Mouse (Mus musculus) midbrain, embryonic 11.5 days (tissue): ENCODE measurements at regions not wholly inside any gene's neighbourhood (a gene's known extent, or its start where the extent isn't known, plus 50 kb on each side); places are given as distances from the start of the nearest gene placed in this dataset.

ENCODE experiments used
- ATAC-seq: fragments of 200-750 bp; cut with Nextera tagmentation; 2 replicates; pipeline ENCODE4 v1.8.0; 2017; ENCODE audit warnings: moderate TSS enrichment, moderate library complexity; ENCODE audit not compliant: low FRiP score
- DNase-seq: peaks from one replicate; pipeline ENCODE4 v3.0.0; 2015; ENCODE audit warnings: low spot score; ENCODE audit errors: missing footprints
- H3K27ac ChIP-seq: fragments of 300-500 bp; sonication (generic); 2 replicates; pipeline ENCODE4 v1.5.1; 2014; ENCODE audit warnings: low read depth, low read length
- H3K27me3 ChIP-seq: fragments of 300-500 bp; sonication (generic); 2 replicates; pipeline ENCODE4 v1.6.1; 2014; ENCODE audit warnings: mild to moderate bottlenecking, low read length, moderate library complexity, mixed read lengths; ENCODE audit not compliant: control insufficient read depth, insufficient read depth
- H3K36me3 ChIP-seq: fragments of 300-500 bp; sonication (generic); 2 replicates; pipeline ENCODE4 v1.6.1; 2014; ENCODE audit warnings: mild to moderate bottlenecking, low read length, moderate library complexity, mixed read lengths; ENCODE audit not compliant: control insufficient read depth, insufficient read depth
- H3K4me1 ChIP-seq: fragments of 300-500 bp; sonication (generic); 2 replicates; pipeline ENCODE4 v1.6.1; 2014; ENCODE audit warnings: low read length; ENCODE audit not compliant: control insufficient read depth, insufficient read depth
- H3K4me2 ChIP-seq: fragments of 300-500 bp; sonication (generic); 2 replicates; pipeline ENCODE4 v1.6.1; 2014; ENCODE audit warnings: mild to moderate bottlenecking, moderate library complexity
- H3K4me3 ChIP-seq: fragments of 300-500 bp; sonication (generic); 2 replicates; pipeline ENCODE4 v1.5.1; 2014; ENCODE audit warnings: low read depth, low read length
- H3K9ac ChIP-seq: fragments of 300-500 bp; sonication (generic); 2 replicates; pipeline ENCODE4 v1.6.1; 2014; ENCODE audit warnings: low read length
- H3K9me3 ChIP-seq: fragments of 300-500 bp; sonication (generic); 2 replicates; pipeline ENCODE4 v1.6.1; 2016; ENCODE audit warnings: low read length; ENCODE audit not compliant: control insufficient read depth
- WGBS: fragments of 180-500 bp; shearing (Covaris S2); extraction: QIAGEN DNeasy Blood & Tissue Kit; methylation state at CpG from one replicate; pipeline ENCODE4 v1.1.7; 2014; 5-methylcytosine and 5-hydroxymethylcytosine counted together

GRCm38 (mm10) chr9:27634901-27635300, 155.7 kb upstream of the Opcml start:
- Histone ChIP-seq H3K4me1 (no peaks in the 10 kb centered on the region), H3K27me3 (no peaks in the 10 kb centered on the region), H3K4me2 (no peak overlapping the region), H3K27ac (no peak overlapping the region), H3K4me3 (no peak overlapping the region), H3K9ac (no peak overlapping the region), H3K36me3 (no peaks in the 10 kb centered on the region), H3K9me3 (no peaks in the 10 kb centered on the region)
- DNase-seq (no peak), ATAC-seq (no peak)
- 81% methylated on average over 6 of the region's 6 CpGs for WGBS

DNA sequence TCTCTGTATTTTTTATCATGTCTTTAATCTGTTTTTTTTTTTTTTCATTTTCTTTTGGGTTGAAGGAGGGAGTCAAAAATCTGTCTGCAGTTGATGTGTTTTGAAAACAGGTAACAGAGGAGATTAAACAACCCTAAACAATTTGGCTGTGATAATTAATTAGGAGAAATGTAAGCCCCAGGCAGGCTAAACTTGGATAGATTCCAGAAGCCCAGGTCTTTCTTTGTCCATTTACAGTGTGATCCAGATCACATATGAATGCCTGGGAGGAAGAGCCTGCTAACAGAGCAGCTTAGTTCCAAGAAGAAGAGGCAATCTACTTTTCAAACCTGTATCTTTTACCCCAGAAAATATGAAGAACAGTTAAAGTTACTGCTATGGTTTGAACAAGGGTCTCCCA, 150.0 kb upstream of the Opcml start:
- Histone ChIP-seq H3K4me3 (no peak overlapping the region), H3K27ac (no peak overlapping the region), H3K4me2 (no peak overlapping the region), H3K9ac (no peak overlapping the region), H3K27me3 (no peaks in the 10 kb centered on the region), H3K9me3 (no peaks in the 10 kb centered on the region), H3K36me3 (no peaks in the 10 kb centered on the region), H3K4me1 (no peaks in the 10 kb centered on the region)
- ATAC-seq, result no peak
- DNase-seq, result no peak

GRCm38 (mm10) chr9:27643312-27643711, 147.3 kb upstream of the Opcml start:
- no peaks in the 10 kb centered on the region for H3K9me3 ChIP-seq
- H3K4me2 ChIP-seq, result no peak overlapping the region
- no peaks in the 10 kb centered on the region for H3K4me1 ChIP-seq
- no peak overlapping the region for H3K4me3 ChIP-seq
- no peak overlapping the region for H3K27ac ChIP-seq
- no peaks in the 10 kb centered on the region for H3K36me3 ChIP-seq
- ATAC-seq (no peak), DNase-seq (no peak)
- no peak overlapping the region for H3K9ac ChIP-seq
- no peaks in the 10 kb centered on the region for H3K27me3 ChIP-seq
- WGBS, result 82% methylated on average over 1 of the region's 1 CpGs

DNA sequence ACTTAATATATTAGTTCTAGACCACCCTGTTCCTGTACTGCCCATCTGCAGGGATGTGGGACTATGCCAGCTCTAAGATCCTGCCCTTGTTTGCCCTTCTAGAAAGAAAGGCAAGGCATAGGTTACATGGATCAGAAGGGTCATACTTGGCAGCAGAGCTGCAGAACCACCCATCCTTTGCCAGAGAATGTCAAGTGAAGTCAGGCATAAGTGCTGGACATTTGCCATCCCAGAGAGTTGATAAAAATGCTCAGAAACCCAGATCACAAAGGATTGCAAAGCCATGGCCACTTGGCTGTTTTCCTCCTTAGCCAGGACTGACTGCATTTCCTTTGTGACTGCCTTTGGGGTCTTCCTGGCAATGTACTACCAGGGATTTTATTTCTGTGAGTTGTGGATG, 146.7 kb upstream of the Opcml start:
- Histone ChIP-seq H3K36me3 (no peaks in the 10 kb centered on the region), H3K4me3 (no peak overlapping the region), H3K27ac (no peak overlapping the region), H3K27me3 (no peaks in the 10 kb centered on the region), H3K4me2 (no peak overlapping the region), H3K9ac (no peak overlapping the region), H3K4me1 (no peaks in the 10 kb centered on the region), H3K9me3 (no peaks in the 10 kb centered on the region)
- ATAC-seq (no peak), DNase-seq (no peak)

- H3K4me2 ChIP-seq, result no peak overlapping the region
- H3K4me3 ChIP-seq, result no peak overlapping the region
- H3K9me3 ChIP-seq, result no peaks in the 10 kb centered on the region
- no peak for ATAC-seq
- H3K36me3 ChIP-seq, result no peaks in the 10 kb centered on the region
- no peak overlapping the region for H3K9ac ChIP-seq
- WGBS, result 92% methylated on average over 5 of the region's 5 CpGs
- no peaks in the 10 kb centered on the region for H3K4me1 ChIP-seq
- no peak overlapping the region for H3K27ac ChIP-seq
- DNase-seq, result no peak
- no peaks in the 10 kb centered on the region for H3K27me3 ChIP-seq
Measured at GRCm38 (mm10) chr9:27645435-27645834, 145.1 kb upstream of the Opcml start.

DNA sequence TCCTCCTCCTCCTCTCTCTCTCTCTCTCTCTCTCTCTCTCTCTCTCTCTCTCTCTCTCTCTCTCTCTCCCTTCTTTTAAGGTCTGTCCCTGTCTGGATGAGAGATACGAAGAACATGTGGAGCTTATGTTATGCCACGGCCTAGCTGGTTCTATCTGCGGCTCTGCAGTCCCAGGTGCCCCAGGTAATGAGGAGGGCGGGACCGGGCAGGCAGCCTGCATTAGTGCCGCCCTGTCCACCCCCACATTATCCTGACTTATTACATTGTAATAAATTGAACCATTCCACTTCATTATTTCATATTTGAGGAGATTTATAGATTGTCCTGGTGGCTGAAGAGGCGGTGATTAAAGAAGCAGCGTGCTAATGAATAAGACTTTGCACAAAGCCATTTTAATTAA, 144.5 kb upstream of the Opcml start:
- DNase-seq, result no peak
- Histone ChIP-seq H3K9ac (no peak overlapping the region), H3K27me3 (no peaks in the 10 kb centered on the region), H3K27ac (no peak overlapping the region), H3K9me3 (no peaks in the 10 kb centered on the region), H3K4me2 (no peak overlapping the region), H3K4me1 (no peaks in the 10 kb centered on the region), H3K4me3 (no peak overlapping the region), H3K36me3 (no peaks in the 10 kb centered on the region)
- no peak for ATAC-seq
- 89% methylated on average over 8 of the region's 8 CpGs for WGBS

GRCm38 (mm10) chr9:27646956-27647355, 143.6 kb upstream of the Opcml start:
- H3K36me3 ChIP-seq, result no peaks in the 10 kb centered on the region
- WGBS, result 90% methylated on average over 10 of the region's 10 CpGs

DNA sequence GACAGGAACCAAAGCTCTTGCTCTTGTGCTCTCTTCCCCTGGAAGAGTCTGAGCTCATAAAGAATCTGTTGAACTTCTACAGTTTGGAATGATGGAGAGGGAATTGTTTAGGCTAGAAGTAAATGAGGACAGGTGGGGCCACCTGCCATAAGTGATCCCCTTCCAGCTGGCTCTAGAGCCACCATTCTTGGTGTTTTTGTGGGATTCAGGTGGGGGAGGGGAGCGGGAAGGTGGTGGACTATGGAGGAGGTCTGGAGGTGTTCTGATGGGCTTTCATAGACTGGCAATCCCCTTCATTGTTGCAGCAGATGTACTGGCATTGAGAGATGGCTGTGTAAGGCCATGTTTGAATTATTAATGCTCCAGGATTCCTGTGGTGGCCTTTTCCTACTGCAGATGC, 132.6 kb upstream of the Opcml start:
- 86% methylated on average over 1 of the region's 1 CpGs for WGBS
- H3K27me3 ChIP-seq, result no peaks in the 10 kb centered on the region

More at GRCm38 (mm10) chr9:27646956-27647355, 143.6 kb upstream of the Opcml start:
- ATAC-seq, result no peak
- Histone ChIP-seq H3K4me1 (no peaks in the 10 kb centered on the region), H3K4me3 (no peak overlapping the region), H3K27ac (no peak overlapping the region), H3K9me3 (no peaks in the 10 kb centered on the region), H3K4me2 (no peak overlapping the region), H3K27me3 (no peaks in the 10 kb centered on the region), H3K9ac (no peak overlapping the region)
- DNase-seq, result no peak

GRCm38 (mm10) chr9:27661431-27662300, 128.9 kb upstream of the Opcml start:
- Histone ChIP-seq H3K4me2 (no peak overlapping the region), H3K27me3 (no peaks in the 10 kb centered on the region), H3K9ac (no peak overlapping the region), H3K36me3 (no peaks in the 10 kb centered on the region), H3K4me3 (no peak overlapping the region), H3K27ac (no peak overlapping the region), H3K4me1 (no peaks in the 10 kb centered on the region), H3K9me3 (no peaks in the 10 kb centered on the region)
- WGBS, result 95% methylated on average over 1 of the region's 1 CpGs
- DNase-seq, result no peak
- no peak for ATAC-seq

More for the DNA sequence above, 132.6 kb upstream of the Opcml start:
- H3K4me2 ChIP-seq, result no peak overlapping the region
- no peak overlapping the region for H3K4me3 ChIP-seq
- DNase-seq, result no peak
- H3K9me3 ChIP-seq, result no peaks in the 10 kb centered on the region
- H3K27ac ChIP-seq, result no peak overlapping the region
- ATAC-seq, result no peak
- no peaks in the 10 kb centered on the region for H3K4me1 ChIP-seq
- no peak overlapping the region for H3K9ac ChIP-seq
- H3K36me3 ChIP-seq, result no peaks in the 10 kb centered on the region
